Comparison of ENCODE assay signal across 16 mouse cellular contexts in genomic region chr11:111227305-111227704, GRCm38 (mm10).
"Had no signal": no experiment of that assay in that cellular context is flagged by ENCODE, and none has a peak within 500 bp of the region (broad histone marks: within the 10 kb centered on the region; RNA-seq: fewer than 3 reads in every experiment).

No protein-coding gene starts in this region.

- H3K4me1 ChIP-seq: intestine, embryonic 15.5 days; limb, embryonic 12.5 days; lung, embryonic 15.5 days; midbrain, embryonic 15.5 days; neural tube, embryonic 13.5 days; stomach, embryonic 15.5 days had no signal

- H3K9ac ChIP-seq: intestine, embryonic 15.5 days; limb, embryonic 12.5 days; liver, embryonic 14.5 days; lung, embryonic 15.5 days; midbrain, embryonic 15.5 days; neural tube, embryonic 13.5 days; stomach, embryonic 15.5 days had no signal

- H3K27me3 ChIP-seq: intestine, embryonic 15.5 days; limb, embryonic 12.5 days; lung, embryonic 15.5 days; megakaryocyte, embryonic 14.5 days; midbrain, embryonic 15.5 days; neural tube, embryonic 13.5 days; stomach, embryonic 15.5 days had no signal

- DNase-seq: kidney, adult 18-20 months; kidney, postnatal 10 days; kidney, postnatal 4 days; liver; right cerebral cortex, postnatal 14 days; thymus, postnatal 4 days had no signal

- H3K9me3 ChIP-seq: intestine, embryonic 15.5 days; limb, embryonic 12.5 days; lung, embryonic 15.5 days; megakaryocyte, embryonic 14.5 days; midbrain, embryonic 15.5 days; neural tube, embryonic 13.5 days; stomach, embryonic 15.5 days had no signal

- ATAC-seq: intestine, embryonic 15.5 days; midbrain, embryonic 15.5 days had no signal

- H3K4me3 ChIP-seq: intestine, embryonic 15.5 days; left cerebral cortex, adult 2 months; limb, embryonic 12.5 days; lung, embryonic 15.5 days; megakaryocyte, embryonic 14.5 days; midbrain, embryonic 15.5 days; neural tube, embryonic 13.5 days; stomach, embryonic 15.5 days had no signal

- H3K27ac ChIP-seq: intestine, embryonic 15.5 days; left cerebral cortex, adult 2 months; limb, embryonic 12.5 days; liver, embryonic 14.5 days; lung, embryonic 15.5 days; midbrain, embryonic 15.5 days; neural tube, embryonic 13.5 days; stomach, embryonic 15.5 days had no signal

- H3K36me3 ChIP-seq: intestine, embryonic 15.5 days; limb, embryonic 12.5 days; lung, embryonic 15.5 days; midbrain, embryonic 15.5 days; neural tube, embryonic 13.5 days; stomach, embryonic 15.5 days had no signal

- H3K4me2 ChIP-seq: intestine, embryonic 15.5 days; limb, embryonic 12.5 days; lung, embryonic 15.5 days; midbrain, embryonic 11.5 days; midbrain, embryonic 15.5 days; neural tube, embryonic 13.5 days; stomach, embryonic 15.5 days had no signal
